Mouse (Mus musculus): ENCODE measurements around the gene Lsm3. TPM values are rescaled to one million over a fixed set of nuclear protein-coding genes. Genes with fewer than 3 reads are reported as not detected.

Gene Lsm3
- polyA plus RNA-seq, 1 experiment from 2014 or later: 312 TPM

GRCm38 (mm10) chr6:91534268-91534667 lies 18.5 kb downstream of the Lsm3 start:
- H3K4me2 ChIP-seq (ENCODE audit: low read length): no peak overlapping the region
- 72% methylated on average over 4 of the region's 4 CpGs for WGBS
- DNase-seq (ENCODE audit: low spot score) (no peak), ATAC-seq (replicated peaks; ENCODE audit: low FRiP score, low TSS enrichment, low read depth) (no peak)
- H3K27me3 ChIP-seq (replicated peaks; ENCODE audit: control insufficient read depth, insufficient read depth, low read length): no peaks in the 10 kb centered on the region
- H3K9ac ChIP-seq (ENCODE audit: low read length): no peak overlapping the region
- no peaks in the 10 kb centered on the region for H3K36me3 ChIP-seq (ENCODE audit: control insufficient read depth, insufficient read depth, low read length)
- peaks cover 24% of the 10 kb centered on the region; the same call in 1 of the 2 replicates for H3K4me1 ChIP-seq (replicated peaks; ENCODE audit: control insufficient read depth, insufficient read depth, low read length)
- no peak overlapping the region for H3K27ac ChIP-seq (ENCODE audit: low read depth)
- no peak overlapping the region for H3K4me3 ChIP-seq (ENCODE audit: low read depth, low read length)
- H3K9me3 ChIP-seq (ENCODE audit: control insufficient read depth, low read length): no peaks in the 10 kb centered on the region

- peaks cover 24% of the 10 kb centered on the region; the same call in 1 of the 2 replicates for H3K4me1 ChIP-seq (replicated peaks; ENCODE audit: control insufficient read depth, insufficient read depth, low read length)
- H3K9me3 ChIP-seq (ENCODE audit: control insufficient read depth, low read length): no peaks in the 10 kb centered on the region
- H3K4me3 ChIP-seq (ENCODE audit: low read depth, low read length): no peak overlapping the region
- H3K36me3 ChIP-seq (ENCODE audit: control insufficient read depth, insufficient read depth, low read length): no peaks in the 10 kb centered on the region
- H3K27ac ChIP-seq (ENCODE audit: low read depth): no peak overlapping the region
- H3K27me3 ChIP-seq (replicated peaks; ENCODE audit: control insufficient read depth, insufficient read depth, low read length): no peaks in the 10 kb centered on the region
- DNase-seq (ENCODE audit: low spot score) (no peak), ATAC-seq (replicated peaks; ENCODE audit: low FRiP score, low TSS enrichment, low read depth) (no peak)
- no peak overlapping the region for H3K4me2 ChIP-seq (ENCODE audit: low read length)
- WGBS: 83% methylated on average over 3 of the region's 3 CpGs
- H3K9ac ChIP-seq (ENCODE audit: low read length): no peak overlapping the region
These were observed 19.5 kb downstream of the Lsm3 start for GRCm38 (mm10) chr6:91535231-91535630.

GRCm38 (mm10) chr6:91536047-91536765 lies 20.5 kb downstream of the Lsm3 start:
- ATAC-seq (replicated peaks; ENCODE audit: low FRiP score, low TSS enrichment, low read depth): no peak
- Histone ChIP-seq H3K27ac (ENCODE audit: low read depth) (no peak overlapping the region), H3K27me3 (replicated peaks; ENCODE audit: control insufficient read depth, insufficient read depth, low read length) (no peaks in the 10 kb centered on the region), H3K4me1 (replicated peaks; ENCODE audit: control insufficient read depth, insufficient read depth, low read length) (peaks cover 23% of the 10 kb centered on the region; the same call in 1 of the 2 replicates), H3K9me3 (ENCODE audit: control insufficient read depth, low read length) (no peaks in the 10 kb centered on the region), H3K9ac (ENCODE audit: low read length) (no peak overlapping the region), H3K4me3 (ENCODE audit: low read depth, low read length) (no peak overlapping the region), H3K36me3 (ENCODE audit: control insufficient read depth, insufficient read depth, low read length) (no peaks in the 10 kb centered on the region), H3K4me2 (ENCODE audit: low read length) (no peak overlapping the region)
- DNase-seq (ENCODE audit: low spot score): no peak
- 68% methylated on average over 11 of the region's 11 CpGs for WGBS

GRCm38 (mm10) chr6:91541276-91541675 lies 25.5 kb downstream of the Lsm3 start:
- no peak overlapping the region for H3K4me2 ChIP-seq (ENCODE audit: low read length)
- H3K27me3 ChIP-seq (replicated peaks; ENCODE audit: control insufficient read depth, insufficient read depth, low read length): no peaks in the 10 kb centered on the region
- WGBS: 39% methylated on average over 3 of the region's 3 CpGs
- H3K9ac ChIP-seq (ENCODE audit: low read length): no peak overlapping the region
- no peaks in the 10 kb centered on the region for H3K36me3 ChIP-seq (ENCODE audit: control insufficient read depth, insufficient read depth, low read length)
- H3K9me3 ChIP-seq (ENCODE audit: control insufficient read depth, low read length): no peaks in the 10 kb centered on the region
- H3K27ac ChIP-seq (ENCODE audit: low read depth): no peak overlapping the region
- no peak overlapping the region for H3K4me3 ChIP-seq (ENCODE audit: low read depth, low read length)
- DNase-seq (ENCODE audit: low spot score) (no peak), ATAC-seq (replicated peaks; ENCODE audit: low FRiP score, low TSS enrichment, low read depth) (no peak)
- H3K4me1 ChIP-seq (replicated peaks; ENCODE audit: control insufficient read depth, insufficient read depth, low read length): no peaks in the 10 kb centered on the region

- H3K9me3 ChIP-seq (ENCODE audit: control insufficient read depth, low read length): no peaks in the 10 kb centered on the region
- DNase-seq (ENCODE audit: low spot score) (no peak), ATAC-seq (replicated peaks; ENCODE audit: low FRiP score, low TSS enrichment, low read depth) (no peak)
- H3K4me2 ChIP-seq (ENCODE audit: low read length): no peak overlapping the region
- H3K27ac ChIP-seq (ENCODE audit: low read depth): no peak overlapping the region
- no peak overlapping the region for H3K9ac ChIP-seq (ENCODE audit: low read length)
- H3K4me3 ChIP-seq (ENCODE audit: low read depth, low read length): no peak overlapping the region
- no peaks in the 10 kb centered on the region for H3K36me3 ChIP-seq (ENCODE audit: control insufficient read depth, insufficient read depth, low read length)
- H3K4me1 ChIP-seq (replicated peaks; ENCODE audit: control insufficient read depth, insufficient read depth, low read length): no peaks in the 10 kb centered on the region
- 80% methylated on average over 5 of the region's 5 CpGs for WGBS
- H3K27me3 ChIP-seq (replicated peaks; ENCODE audit: control insufficient read depth, insufficient read depth, low read length): no peaks in the 10 kb centered on the region
These were observed 27.3 kb downstream of the Lsm3 start for GRCm38 (mm10) chr6:91543056-91543455.

- H3K36me3 ChIP-seq (ENCODE audit: control insufficient read depth, insufficient read depth, low read length): no peaks in the 10 kb centered on the region
- no peak overlapping the region for H3K27ac ChIP-seq (ENCODE audit: low read depth)
- no peak overlapping the region for H3K4me2 ChIP-seq (ENCODE audit: low read length)
- DNase-seq (ENCODE audit: low spot score) (no peak), ATAC-seq (replicated peaks; ENCODE audit: low FRiP score, low TSS enrichment, low read depth) (no peak; the same call in 1 of the 2 replicates)
- WGBS: 52% methylated on average over 9 of the region's 9 CpGs
- no peaks in the 10 kb centered on the region for H3K4me1 ChIP-seq (replicated peaks; ENCODE audit: control insufficient read depth, insufficient read depth, low read length)
- H3K27me3 ChIP-seq (replicated peaks; ENCODE audit: control insufficient read depth, insufficient read depth, low read length): no peaks in the 10 kb centered on the region
- H3K4me3 ChIP-seq (ENCODE audit: low read depth, low read length): no peak overlapping the region
- H3K9me3 ChIP-seq (ENCODE audit: control insufficient read depth, low read length): no peaks in the 10 kb centered on the region
- no peak overlapping the region for H3K9ac ChIP-seq (ENCODE audit: low read length)
These were observed 30.6 kb downstream of the Lsm3 start for GRCm38 (mm10) chr6:91546241-91546884.

GRCm38 (mm10) chr6:91547313-91547712 lies 31.6 kb downstream of the Lsm3 start:
- no peaks in the 10 kb centered on the region for H3K4me1 ChIP-seq (replicated peaks; ENCODE audit: control insufficient read depth, insufficient read depth, low read length)
- no peak overlapping the region for H3K27ac ChIP-seq (ENCODE audit: low read depth)
- no peaks in the 10 kb centered on the region for H3K27me3 ChIP-seq (replicated peaks; ENCODE audit: control insufficient read depth, insufficient read depth, low read length)
- no peak overlapping the region for H3K4me3 ChIP-seq (ENCODE audit: low read depth, low read length)
- 48% methylated on average over 1 of the region's 1 CpGs for WGBS
- ATAC-seq (replicated peaks; ENCODE audit: low FRiP score, low TSS enrichment, low read depth) (no peak), DNase-seq (ENCODE audit: low spot score) (no peak)
- H3K36me3 ChIP-seq (ENCODE audit: control insufficient read depth, insufficient read depth, low read length): no peaks in the 10 kb centered on the region
- H3K9ac ChIP-seq (ENCODE audit: low read length): no peak overlapping the region
- no peak overlapping the region for H3K4me2 ChIP-seq (ENCODE audit: low read length)
- H3K9me3 ChIP-seq (ENCODE audit: control insufficient read depth, low read length): no peaks in the 10 kb centered on the region

- H3K4me2 ChIP-seq (ENCODE audit: low read length): no peak overlapping the region
- H3K4me1 ChIP-seq (replicated peaks; ENCODE audit: control insufficient read depth, insufficient read depth, low read length): no peaks in the 10 kb centered on the region
- ATAC-seq (replicated peaks; ENCODE audit: low FRiP score, low TSS enrichment, low read depth): no peak
- no peaks in the 10 kb centered on the region for H3K27me3 ChIP-seq (replicated peaks; ENCODE audit: control insufficient read depth, insufficient read depth, low read length)
- H3K36me3 ChIP-seq (ENCODE audit: control insufficient read depth, insufficient read depth, low read length): no peaks in the 10 kb centered on the region
- no peak overlapping the region for H3K27ac ChIP-seq (ENCODE audit: low read depth)
- no peaks in the 10 kb centered on the region for H3K9me3 ChIP-seq (ENCODE audit: control insufficient read depth, low read length)
- no peak overlapping the region for H3K4me3 ChIP-seq (ENCODE audit: low read depth, low read length)
- WGBS: 54% methylated on average over 5 of the region's 5 CpGs
- no peak overlapping the region for H3K9ac ChIP-seq (ENCODE audit: low read length)
- DNase-seq (ENCODE audit: low spot score): no peak
These were observed 33.9 kb downstream of the Lsm3 start for GRCm38 (mm10) chr6:91549621-91550020.

- 95% methylated on average over 3 of the region's 3 CpGs for WGBS
- Histone ChIP-seq H3K9me3 (ENCODE audit: control insufficient read depth, low read length) (no peaks in the 10 kb centered on the region), H3K36me3 (ENCODE audit: control insufficient read depth, insufficient read depth, low read length) (no peaks in the 10 kb centered on the region), H3K4me3 (ENCODE audit: low read depth, low read length) (no peak overlapping the region), H3K4me2 (ENCODE audit: low read length) (no peak overlapping the region), H3K4me1 (replicated peaks; ENCODE audit: control insufficient read depth, insufficient read depth, low read length) (no peaks in the 10 kb centered on the region), H3K9ac (ENCODE audit: low read length) (no peak overlapping the region), H3K27ac (ENCODE audit: low read depth) (no peak overlapping the region), H3K27me3 (replicated peaks; ENCODE audit: control insufficient read depth, insufficient read depth, low read length) (no peaks in the 10 kb centered on the region)
- ATAC-seq (replicated peaks; ENCODE audit: low FRiP score, low TSS enrichment, low read depth) (no peak), DNase-seq (ENCODE audit: low spot score) (no peak)
These were observed 35.9 kb downstream of the Lsm3 start for GRCm38 (mm10) chr6:91551671-91552070.

Measured in intestine, embryonic 14.5 days (tissue).